Mouse (Mus musculus): ENCODE results near the gene Tesc. TPM values are rescaled to one million over a fixed set of nuclear protein-coding genes. Genes with fewer than 3 reads are reported as not detected.
A peak's percentile ranks its signal among the peaks of the same experiment; 100 is the strongest.

The Tesc gene
- polyA plus RNA-seq, 1 experiment from 2014 or later = 12.3 TPM

DNA sequence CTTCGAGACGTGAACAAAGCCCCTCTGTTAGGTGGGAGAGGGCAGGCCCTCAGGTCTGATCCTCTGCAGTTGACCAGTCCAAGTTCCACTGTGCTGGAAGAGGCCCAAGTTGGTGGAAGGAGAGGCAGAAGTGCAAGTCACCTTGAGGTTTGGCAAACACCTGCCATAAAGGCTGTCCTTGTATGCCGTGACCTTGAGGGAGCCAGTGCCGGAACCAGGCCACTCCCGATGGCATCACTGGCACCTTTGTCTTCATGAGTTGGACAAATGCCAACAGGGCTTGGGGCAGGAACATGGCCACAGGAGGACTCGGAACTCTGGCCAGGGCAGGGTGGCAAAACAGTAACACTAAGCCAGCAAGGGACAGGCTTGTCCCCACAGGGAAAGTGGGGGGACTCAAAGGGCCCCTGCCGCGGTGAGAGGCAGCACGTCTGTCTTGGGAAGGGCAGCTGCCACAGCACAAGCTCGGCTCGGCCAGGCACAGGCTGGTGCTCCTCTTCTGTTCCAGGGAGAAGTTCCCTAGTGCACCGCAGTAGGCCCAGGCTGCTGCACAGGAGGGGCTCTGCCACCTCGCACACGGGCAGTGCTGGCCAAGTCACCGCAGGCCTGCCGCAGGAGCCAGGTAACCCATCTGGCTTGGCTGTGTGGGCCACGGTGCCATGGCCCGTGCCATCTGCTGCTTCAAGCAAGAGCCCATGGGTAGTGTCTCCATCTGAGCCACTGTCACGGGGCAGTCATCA lies 38.1 kb downstream of the Tesc start:
- Histone ChIP-seq H3K4me3 (ENCODE audit: low read length) (no peak overlapping the region), H3K9me3 (ENCODE audit: control insufficient read depth, low read length) (no peaks in the 10 kb centered on the region), H3K4me2 (replicated peaks; ENCODE audit: low read depth, low read length) (no peak overlapping the region), H3K9ac (ENCODE audit: low read depth, low read length) (no peak overlapping the region), H3K27me3 (ENCODE audit: control insufficient read depth, insufficient read depth, low read length) (no peaks in the 10 kb centered on the region), H3K4me1 (ENCODE audit: control insufficient read depth, insufficient read depth, low read length) (0 out of 2 replicates have a peak, but pooled peaks cover 3% of the 10 kb centered on the region), H3K36me3 (ENCODE audit: control insufficient read depth, insufficient read depth, low read length) (peaks cover 37% of the 10 kb centered on the region), H3K27ac (ENCODE audit: low read depth, low read length) (peak overlapping the region; percentile 87)
- WGBS = 80% methylated on average over 19 of the region's 19 CpGs
- ATAC-seq (ENCODE audit: low FRiP score, low TSS enrichment) = no peak

DNA sequence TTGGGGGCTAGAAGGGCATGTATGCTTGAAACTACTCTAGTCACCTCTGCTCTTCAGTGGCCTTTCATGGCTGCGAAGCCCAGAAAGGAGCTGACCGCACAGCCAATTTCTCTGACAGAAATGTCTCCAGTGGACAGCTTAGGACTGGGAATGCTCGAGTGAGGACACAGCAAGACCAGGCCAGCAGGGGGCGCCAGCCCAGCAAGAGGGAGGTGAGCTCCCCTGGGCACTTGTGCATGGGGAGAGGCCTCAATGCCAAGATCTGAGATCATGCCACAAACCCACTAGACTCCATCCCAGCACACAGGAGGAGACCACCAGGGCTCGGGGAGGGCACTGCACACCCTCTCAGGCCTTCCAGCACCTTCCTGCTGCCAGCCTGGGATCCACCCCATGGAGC lies 39.3 kb downstream of the Tesc start:
- no peak overlapping the region for H3K4me3 ChIP-seq (ENCODE audit: low read length)
- peaks cover 37% of the 10 kb centered on the region for H3K36me3 ChIP-seq (ENCODE audit: control insufficient read depth, insufficient read depth, low read length)
- no peak for ATAC-seq (ENCODE audit: low FRiP score, low TSS enrichment)
- H3K4me2 ChIP-seq (replicated peaks; ENCODE audit: low read depth, low read length) = no peak overlapping the region
- 0 out of 2 replicates have a peak, but pooled peaks cover 3% of the 10 kb centered on the region for H3K4me1 ChIP-seq (ENCODE audit: control insufficient read depth, insufficient read depth, low read length)
- 68% methylated on average over 5 of the region's 5 CpGs for WGBS
- no peak overlapping the region for H3K27ac ChIP-seq (ENCODE audit: low read depth, low read length)
- H3K9ac ChIP-seq (ENCODE audit: low read depth, low read length) = no peak overlapping the region
- H3K27me3 ChIP-seq (ENCODE audit: control insufficient read depth, insufficient read depth, low read length) = no peaks in the 10 kb centered on the region
- H3K9me3 ChIP-seq (ENCODE audit: control insufficient read depth, low read length) = no peaks in the 10 kb centered on the region

DNA sequence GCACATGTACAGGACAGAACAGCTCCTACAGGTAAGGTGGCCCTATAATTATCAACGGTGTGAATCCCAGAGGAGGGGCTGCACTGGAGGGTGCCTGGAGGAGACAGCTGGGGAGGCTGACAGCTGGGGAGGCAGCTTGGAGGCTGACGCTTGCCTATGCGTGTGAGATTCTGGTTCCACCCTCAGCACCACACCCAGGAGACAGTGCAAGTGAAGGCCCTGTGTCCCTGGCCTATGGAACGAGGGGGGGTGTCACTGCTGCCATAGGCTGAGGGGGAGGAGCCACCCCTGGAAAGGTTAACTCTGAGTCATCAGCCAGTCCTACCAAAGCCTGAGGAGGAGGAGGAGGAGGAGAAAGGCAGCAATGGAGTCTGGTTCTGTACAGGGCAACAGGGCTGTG lies 40.0 kb downstream of the Tesc start:
- peaks cover 43% of the 10 kb centered on the region for H3K36me3 ChIP-seq (ENCODE audit: control insufficient read depth, insufficient read depth, low read length)
- H3K9me3 ChIP-seq (ENCODE audit: control insufficient read depth, low read length) = no peaks in the 10 kb centered on the region
- no peak for ATAC-seq (ENCODE audit: low FRiP score, low TSS enrichment)
- H3K4me1 ChIP-seq (ENCODE audit: control insufficient read depth, insufficient read depth, low read length) = 0 out of 2 replicates have a peak, but pooled peaks cover 3% of the 10 kb centered on the region
- no peak overlapping the region for H3K4me3 ChIP-seq (ENCODE audit: low read length)
- H3K9ac ChIP-seq (ENCODE audit: low read depth, low read length) = no peak overlapping the region
- WGBS = 70% methylated on average over 4 of the region's 4 CpGs
- H3K27me3 ChIP-seq (ENCODE audit: control insufficient read depth, insufficient read depth, low read length) = no peaks in the 10 kb centered on the region
- no peak overlapping the region for H3K27ac ChIP-seq (ENCODE audit: low read depth, low read length)
- no peak overlapping the region for H3K4me2 ChIP-seq (replicated peaks; ENCODE audit: low read depth, low read length)

DNA sequence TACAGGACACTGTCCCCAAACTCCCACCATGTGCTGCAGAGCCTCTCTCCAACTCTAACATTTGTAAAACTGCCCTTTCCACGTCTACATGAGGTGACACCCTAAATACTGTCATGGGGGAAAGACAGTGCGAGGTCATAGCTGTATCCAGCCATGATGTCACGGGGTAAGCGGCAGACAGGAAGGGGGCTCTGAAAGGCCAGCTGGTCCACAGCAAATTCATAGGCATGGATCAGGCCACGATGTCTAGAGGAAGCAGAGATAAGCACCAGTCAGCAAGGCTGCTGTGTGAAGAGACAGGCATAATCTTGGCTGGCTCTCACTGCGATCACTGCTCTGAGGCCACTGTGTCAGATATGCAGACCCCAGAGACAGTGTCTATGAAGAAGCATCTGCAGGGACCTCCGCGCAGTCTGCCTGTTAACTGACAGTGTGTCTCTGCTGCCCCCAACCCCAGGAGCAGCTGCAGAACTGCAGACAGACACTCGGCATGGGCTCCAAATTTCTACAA lies 40.5 kb downstream of the Tesc start:
- H3K4me2 ChIP-seq (replicated peaks; ENCODE audit: low read depth, low read length) = no peak overlapping the region
- WGBS = 89% methylated on average over 9 of the region's 9 CpGs
- no peak for ATAC-seq (ENCODE audit: low FRiP score, low TSS enrichment)
- H3K4me1 ChIP-seq (ENCODE audit: control insufficient read depth, insufficient read depth, low read length) = 0 out of 2 replicates have a peak, but pooled peaks cover 3% of the 10 kb centered on the region
- no peaks in the 10 kb centered on the region for H3K27me3 ChIP-seq (ENCODE audit: control insufficient read depth, insufficient read depth, low read length)
- H3K4me3 ChIP-seq (ENCODE audit: low read length) = no peak overlapping the region
- H3K9ac ChIP-seq (ENCODE audit: low read depth, low read length) = no peak overlapping the region
- no peak overlapping the region for H3K27ac ChIP-seq (ENCODE audit: low read depth, low read length)
- no peaks in the 10 kb centered on the region for H3K9me3 ChIP-seq (ENCODE audit: control insufficient read depth, low read length)
- peaks cover 47% of the 10 kb centered on the region for H3K36me3 ChIP-seq (ENCODE audit: control insufficient read depth, insufficient read depth, low read length)

DNA sequence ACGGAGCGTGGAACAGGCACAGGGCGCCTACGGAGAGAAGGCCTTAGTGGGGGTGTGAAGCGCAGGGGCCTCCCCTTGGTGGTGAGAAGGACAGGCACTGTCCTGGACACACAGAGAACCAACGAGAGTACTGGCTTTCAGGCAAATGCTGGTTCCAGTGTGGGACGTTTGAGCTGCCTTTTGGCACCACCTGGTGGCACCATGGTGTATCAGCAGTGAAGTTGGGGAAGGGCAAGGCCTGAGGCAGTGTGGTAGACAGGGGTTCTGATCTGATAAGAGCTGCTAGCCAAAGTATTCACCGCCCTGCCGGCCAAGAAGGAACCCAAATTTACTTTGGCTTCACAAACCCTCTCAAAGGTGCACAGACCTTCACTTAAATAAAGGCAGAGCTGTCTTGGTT lies 41.8 kb downstream of the Tesc start:
- no peaks in the 10 kb centered on the region for H3K27me3 ChIP-seq (ENCODE audit: control insufficient read depth, insufficient read depth, low read length)
- no peak overlapping the region for H3K9ac ChIP-seq (ENCODE audit: low read depth, low read length)
- no peak overlapping the region for H3K4me3 ChIP-seq (ENCODE audit: low read length)
- H3K9me3 ChIP-seq (ENCODE audit: control insufficient read depth, low read length) = no peaks in the 10 kb centered on the region
- H3K36me3 ChIP-seq (ENCODE audit: control insufficient read depth, insufficient read depth, low read length) = peaks cover 56% of the 10 kb centered on the region
- WGBS = 39% methylated on average over 9 of the region's 9 CpGs
- H3K4me1 ChIP-seq (ENCODE audit: control insufficient read depth, insufficient read depth, low read length) = no peaks in the 10 kb centered on the region
- no peak overlapping the region for H3K27ac ChIP-seq (ENCODE audit: low read depth, low read length)
- H3K4me2 ChIP-seq (replicated peaks; ENCODE audit: low read depth, low read length) = no peak overlapping the region
- ATAC-seq (ENCODE audit: low FRiP score, low TSS enrichment) = peak; percentile 29; the same call in 1 of the 2 replicates

DNA sequence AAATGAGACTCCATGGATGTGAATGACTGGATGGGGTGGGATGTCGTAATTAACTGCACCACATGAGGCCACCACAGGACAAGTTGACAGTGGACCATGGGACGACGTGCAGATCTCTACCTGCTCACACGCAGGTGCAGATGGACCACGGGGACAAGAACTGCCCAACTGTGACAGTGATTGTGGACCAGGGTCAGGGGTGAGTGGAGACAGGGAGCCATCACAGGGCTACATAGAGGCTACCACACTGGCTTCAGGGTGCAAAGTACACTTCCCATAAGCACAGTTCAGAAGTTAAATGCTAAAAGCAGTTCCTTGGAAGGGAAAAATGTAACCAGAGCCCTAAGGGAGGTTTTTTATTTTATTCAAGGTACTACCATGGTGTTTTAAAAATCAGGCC lies 44.2 kb downstream of the Tesc start:
- no peaks in the 10 kb centered on the region for H3K27me3 ChIP-seq (ENCODE audit: control insufficient read depth, insufficient read depth, low read length)
- no peaks in the 10 kb centered on the region for H3K4me1 ChIP-seq (ENCODE audit: control insufficient read depth, insufficient read depth, low read length)
- H3K36me3 ChIP-seq (ENCODE audit: control insufficient read depth, insufficient read depth, low read length) = peaks cover 66% of the 10 kb centered on the region
- ATAC-seq (ENCODE audit: low FRiP score, low TSS enrichment) = no peak
- no peak overlapping the region for H3K27ac ChIP-seq (ENCODE audit: low read depth, low read length)
- no peaks in the 10 kb centered on the region for H3K9me3 ChIP-seq (ENCODE audit: control insufficient read depth, low read length)
- H3K9ac ChIP-seq (ENCODE audit: low read depth, low read length) = no peak overlapping the region
- H3K4me2 ChIP-seq (replicated peaks; ENCODE audit: low read depth, low read length) = no peak overlapping the region
- no peak overlapping the region for H3K4me3 ChIP-seq (ENCODE audit: low read length)
- 60% methylated on average over 5 of the region's 5 CpGs for WGBS

DNA sequence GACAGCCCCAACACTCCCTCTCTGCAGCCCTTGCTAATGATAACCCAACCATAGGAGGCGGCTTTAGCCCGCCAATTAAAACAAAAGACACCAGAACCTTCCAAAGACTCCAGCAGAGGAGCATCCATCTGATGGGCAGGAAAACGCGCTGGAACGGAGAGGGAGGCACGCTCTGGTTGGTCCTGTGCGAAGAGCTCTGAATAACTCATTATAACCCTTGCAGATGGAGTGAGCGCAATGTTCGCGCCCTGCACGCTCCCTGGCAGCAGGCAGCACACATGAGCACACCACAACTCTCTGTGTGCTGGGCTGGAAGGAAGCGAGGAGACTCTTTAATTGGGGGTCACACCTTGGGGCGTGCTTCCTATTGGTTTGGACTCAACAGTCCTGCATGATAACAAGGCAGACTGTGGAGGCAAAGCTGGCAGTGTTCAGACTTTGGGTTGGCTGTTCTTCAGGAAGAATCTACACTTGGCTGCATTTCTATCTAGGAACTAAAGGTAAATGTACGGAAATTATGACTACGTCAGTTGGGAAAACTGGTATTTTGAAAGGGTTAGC lies 45.8 kb downstream of the Tesc start:
- Histone ChIP-seq H3K27me3 (ENCODE audit: control insufficient read depth, insufficient read depth, low read length) (no peaks in the 10 kb centered on the region), H3K9ac (ENCODE audit: low read depth, low read length) (no peak overlapping the region), H3K4me1 (ENCODE audit: control insufficient read depth, insufficient read depth, low read length) (no peaks in the 10 kb centered on the region), H3K9me3 (ENCODE audit: control insufficient read depth, low read length) (no peaks in the 10 kb centered on the region), H3K36me3 (ENCODE audit: control insufficient read depth, insufficient read depth, low read length) (peaks cover 61% of the 10 kb centered on the region), H3K4me3 (ENCODE audit: low read length) (no peak overlapping the region), H3K27ac (ENCODE audit: low read depth, low read length) (no peak overlapping the region), H3K4me2 (replicated peaks; ENCODE audit: low read depth, low read length) (no peak overlapping the region)
- 93% methylated on average over 15 of the region's 15 CpGs for WGBS
- ATAC-seq (ENCODE audit: low FRiP score, low TSS enrichment) = no peak

DNA sequence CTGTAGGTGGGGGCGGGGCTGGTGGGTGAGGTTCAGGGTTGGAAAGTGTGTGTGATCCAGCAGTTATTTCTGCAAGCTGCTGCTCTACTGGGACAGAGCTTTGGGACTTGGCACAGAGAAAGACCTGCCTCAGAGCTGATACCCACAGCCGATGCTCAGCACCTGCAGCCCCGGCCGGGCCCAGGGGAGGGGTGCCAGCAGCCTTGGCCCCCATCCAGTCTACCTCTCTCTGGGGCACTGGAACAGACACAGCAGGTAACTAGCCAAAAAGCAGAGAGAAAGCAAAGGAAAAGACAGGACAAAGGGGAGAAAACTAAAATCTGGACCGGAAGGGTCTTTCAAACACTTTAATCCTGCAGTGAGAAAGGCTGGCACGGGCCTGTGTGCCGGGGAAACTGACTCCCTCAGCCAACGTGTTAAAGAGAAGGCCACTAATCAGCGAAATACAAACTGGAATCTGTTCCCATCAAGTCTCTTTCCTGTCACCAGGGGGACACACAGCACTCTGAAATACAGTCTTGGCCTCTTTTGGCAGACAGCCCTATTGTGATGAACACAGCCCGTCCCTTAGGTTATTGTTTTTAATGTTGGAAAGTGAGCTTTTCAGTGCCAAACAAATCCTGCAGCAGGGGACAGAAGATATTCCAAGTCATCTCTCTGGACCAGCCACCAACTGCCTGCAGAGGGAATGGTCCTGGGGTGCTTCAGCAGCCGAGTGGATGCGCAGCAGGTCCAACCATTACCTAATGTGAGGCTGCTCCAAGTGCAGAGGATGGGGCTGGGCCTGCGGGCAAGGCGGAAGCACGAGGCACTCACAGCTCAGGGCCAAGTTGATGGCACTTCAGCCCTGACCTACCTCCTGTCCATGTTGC lies 49.4 kb downstream of the Tesc start:
- peaks cover 47% of the 10 kb centered on the region for H3K36me3 ChIP-seq (ENCODE audit: control insufficient read depth, insufficient read depth, low read length)
- WGBS = 89% methylated on average over 15 of the region's 15 CpGs
- no peak overlapping the region for H3K4me2 ChIP-seq (replicated peaks; ENCODE audit: low read depth, low read length)
- H3K9me3 ChIP-seq (ENCODE audit: control insufficient read depth, low read length) = no peaks in the 10 kb centered on the region
- no peaks in the 10 kb centered on the region for H3K27me3 ChIP-seq (ENCODE audit: control insufficient read depth, insufficient read depth, low read length)
- no peak for ATAC-seq (ENCODE audit: low FRiP score, low TSS enrichment)
- H3K27ac ChIP-seq (ENCODE audit: low read depth, low read length) = no peak overlapping the region
- H3K4me1 ChIP-seq (ENCODE audit: control insufficient read depth, insufficient read depth, low read length) = no peaks in the 10 kb centered on the region
- no peak overlapping the region for H3K4me3 ChIP-seq (ENCODE audit: low read length)
- H3K9ac ChIP-seq (ENCODE audit: low read depth, low read length) = no peak overlapping the region
